Mouse (Mus musculus) common myeloid progenitor, adult 5-6 weeks (primary cell): ENCODE data around the gene Gm7075. TPM values are rescaled to one million over a fixed set of nuclear protein-coding genes. Genes with fewer than 3 reads are reported as not detected.
A peak's percentile ranks its signal among the peaks of the same experiment; 100 is the strongest.

Experiments
- ATAC-seq: replicated peaks from 2 replicates; pipeline ENCODE4 v1.8.0; 2016; ENCODE audit warnings: low read depth, mild to moderate bottlenecking, moderate TSS enrichment, inconsistent platforms; ENCODE audit not compliant: poor library complexity, severe bottlenecking
- total RNA-seq: library from RNA; stranded (forward); fragments of 200-1000, 187-1606 nt; gene quantifications from 2 replicates; pipeline ENCODE4 v1.2.3, GENCODE M21; 2017

Gm7075 gene
- total RNA-seq, 1 experiment from 2014 or later = not detected

DNA sequence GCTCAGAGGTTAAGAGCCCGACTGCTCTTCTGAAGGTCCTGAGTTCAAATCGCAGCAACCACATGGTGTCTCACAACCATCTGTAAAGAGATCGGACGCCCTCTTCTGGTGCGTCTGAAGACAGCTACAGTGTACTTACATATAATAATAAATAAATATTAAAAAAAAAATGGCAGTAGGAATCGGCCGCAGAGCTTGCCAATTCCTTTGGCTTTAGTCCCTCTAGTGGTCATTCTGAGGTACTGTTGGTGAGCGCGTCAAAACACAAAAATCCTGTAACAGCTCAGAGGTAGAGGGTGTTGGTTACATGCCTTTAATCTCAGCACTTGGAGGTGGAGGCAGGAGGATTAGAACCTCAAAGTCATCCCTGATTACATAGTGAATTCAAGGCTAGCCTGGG, 44.1 kb downstream of the Gm7075 start:
- ATAC-seq = peak; percentile 70

GRCm38 (mm10) chr10:63376303-63376702, 45.3 kb downstream of the Gm7075 start:
- ATAC-seq = no peak

Other genes with a start within 250 kb of the Gm7075 start
- gene Mypn, start 217.8 kb downstream of the Gm7075 start, total RNA-seq = not detected in 2 replicates
- 60.8 and 69.6 TPM in 2 replicates for gene Herc4, start 178.0 kb downstream of the Gm7075 start, total RNA-seq
- gene Sirt1, start 40.1 kb downstream of the Gm7075 start, total RNA-seq = 44.8 and 53.1 TPM in 2 replicates
- 2.0 and 6.6 TPM in 2 replicates for gene Dnajc12, start 39.3 kb downstream of the Gm7075 start, total RNA-seq
- gene Ctnna3, start 8.3 kb upstream of the Gm7075 start, total RNA-seq = not detected in 2 replicates